Mouse (Mus musculus): ENCODE data around the gene Skiv2l.

Skiv2l gene

GRCm38 (mm10) chr17:34849722-34850516, at the start of gene Skiv2l, which contains the start of gene Nelfe:
Gene Skiv2l, minus strand, starts transcription at chr17:34850210.
Gene Nelfe, plus strand, starts transcription at chr17:34850391.
- DNase-seq (ENCODE audit: low read depth), result peak; percentile 99

DNA sequence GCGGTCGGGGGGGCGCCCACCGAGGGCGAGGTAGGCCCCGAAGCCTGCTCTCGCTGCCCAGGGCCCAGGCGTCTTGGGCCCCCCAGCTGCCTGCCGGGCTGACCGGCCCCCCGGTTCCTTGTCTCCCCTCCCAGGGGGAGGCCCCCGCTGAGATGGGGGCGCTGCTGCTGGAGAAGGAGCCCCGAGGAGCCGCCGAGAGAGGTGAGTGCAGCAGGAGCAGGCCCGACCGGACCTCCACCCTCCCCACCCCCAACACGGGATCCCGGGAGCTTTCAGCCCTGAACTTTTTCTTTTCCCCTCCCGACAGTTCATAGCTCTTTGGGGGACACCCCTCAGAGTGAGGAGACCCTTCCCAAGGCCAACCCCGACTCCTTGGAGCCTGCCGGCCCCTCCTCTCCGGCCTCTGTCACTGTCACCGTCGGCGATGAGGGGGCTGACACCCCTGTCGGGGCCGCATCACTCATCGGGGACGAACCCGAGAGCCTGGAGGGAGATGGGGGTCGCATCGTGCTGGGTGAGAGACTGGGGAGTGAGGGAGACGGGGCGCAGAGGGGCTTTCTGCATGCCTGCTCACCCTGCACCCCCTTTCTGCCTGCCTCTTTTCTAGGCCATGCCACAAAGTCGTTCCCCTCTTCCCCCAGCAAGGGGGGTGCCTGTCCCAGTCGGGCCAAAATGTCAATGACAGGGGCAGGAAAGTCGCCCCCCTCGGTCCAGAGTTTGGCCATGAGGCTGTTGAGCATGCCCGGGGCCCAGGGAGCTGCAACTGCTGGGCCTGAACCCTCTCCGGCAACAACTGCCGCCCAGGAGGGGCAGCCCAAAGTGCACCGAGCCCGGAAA, 49.3 kb upstream of the Skiv2l start:
- peak; percentile 53 for DNase-seq (ENCODE audit: low read depth)

- peak; percentile 50 for DNase-seq (ENCODE audit: low read depth)
Measured at GRCm38 (mm10) chr17:34898706-34899052, 48.7 kb upstream of the Skiv2l start.

DNA sequence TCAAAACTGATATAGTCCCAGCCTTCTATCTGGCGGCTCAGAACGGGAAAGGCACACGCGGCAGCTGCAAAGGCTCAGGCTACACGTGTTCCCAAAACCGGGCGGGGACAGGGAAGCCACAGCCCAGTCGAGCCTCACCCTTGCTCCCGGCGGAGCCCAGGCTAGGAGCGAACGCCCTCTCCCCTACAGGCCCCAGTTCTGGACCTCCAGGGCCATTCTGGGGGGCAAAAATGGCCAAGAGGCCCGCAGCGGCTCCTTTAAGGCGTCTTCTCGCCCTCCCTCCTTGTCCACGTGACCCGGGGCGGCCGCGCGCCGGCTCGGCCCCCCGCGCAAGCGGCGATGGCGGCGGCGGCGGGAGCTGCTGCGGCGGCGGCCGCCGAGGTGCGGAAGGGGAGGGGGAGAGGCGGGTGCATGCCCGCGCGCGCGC, 48.2 kb upstream of the Skiv2l start, which contains the start of the genes C2 and Ehmt2:
TSS of gene C2 (minus strand) at position 106 of the 427 bp plus-strand sequence.
TSS of gene Ehmt2 (plus strand) at position 310 of the 427 bp plus-strand sequence.
- peak; percentile 90 for DNase-seq (ENCODE audit: low read depth)

- DNase-seq (ENCODE audit: low read depth), result peak; percentile 92
Measured at GRCm38 (mm10) chr17:34897373-34898159, 47.6 kb upstream of the Skiv2l start.

DNA sequence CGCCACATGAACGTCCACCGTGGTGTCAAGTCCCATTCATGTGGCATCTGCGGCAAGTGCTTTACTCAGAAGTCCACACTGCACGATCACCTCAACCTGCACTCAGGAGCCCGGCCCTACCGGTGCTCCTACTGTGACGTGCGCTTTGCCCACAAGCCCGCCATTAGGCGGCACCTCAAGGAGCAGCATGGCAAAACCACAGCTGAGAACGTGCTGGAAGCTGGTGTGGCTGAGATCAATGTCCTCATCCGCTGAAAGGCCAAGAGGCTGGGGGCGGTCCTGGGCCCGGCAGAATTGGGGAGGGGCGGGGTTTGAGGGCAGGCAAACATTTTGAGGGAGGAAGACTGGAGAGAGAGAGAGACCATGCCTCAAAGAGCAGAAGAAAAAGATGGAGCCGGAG, 46.4 kb upstream of the Skiv2l start:
- DNase-seq (ENCODE audit: low read depth), result no peak

GRCm38 (mm10) chr17:34895724-34896123, 45.7 kb upstream of the Skiv2l start:
- no peak for DNase-seq (ENCODE audit: low read depth)

- peak; percentile 73 for DNase-seq (ENCODE audit: low read depth)
Measured at GRCm38 (mm10) chr17:34894801-34895530, 45.0 kb upstream of the Skiv2l start.

- DNase-seq (ENCODE audit: low read depth), result peak; percentile 99
Measured at GRCm38 (mm10) chr17:34894074-34894597, 44.1 kb upstream of the Skiv2l start.

- no peak for DNase-seq (ENCODE audit: low read depth)
Measured at GRCm38 (mm10) chr17:34893072-34893824, 43.2 kb upstream of the Skiv2l start.

- no peak for DNase-seq (ENCODE audit: low read depth)
Measured at GRCm38 (mm10) chr17:34891377-34891776, 41.4 kb upstream of the Skiv2l start.

DNA sequence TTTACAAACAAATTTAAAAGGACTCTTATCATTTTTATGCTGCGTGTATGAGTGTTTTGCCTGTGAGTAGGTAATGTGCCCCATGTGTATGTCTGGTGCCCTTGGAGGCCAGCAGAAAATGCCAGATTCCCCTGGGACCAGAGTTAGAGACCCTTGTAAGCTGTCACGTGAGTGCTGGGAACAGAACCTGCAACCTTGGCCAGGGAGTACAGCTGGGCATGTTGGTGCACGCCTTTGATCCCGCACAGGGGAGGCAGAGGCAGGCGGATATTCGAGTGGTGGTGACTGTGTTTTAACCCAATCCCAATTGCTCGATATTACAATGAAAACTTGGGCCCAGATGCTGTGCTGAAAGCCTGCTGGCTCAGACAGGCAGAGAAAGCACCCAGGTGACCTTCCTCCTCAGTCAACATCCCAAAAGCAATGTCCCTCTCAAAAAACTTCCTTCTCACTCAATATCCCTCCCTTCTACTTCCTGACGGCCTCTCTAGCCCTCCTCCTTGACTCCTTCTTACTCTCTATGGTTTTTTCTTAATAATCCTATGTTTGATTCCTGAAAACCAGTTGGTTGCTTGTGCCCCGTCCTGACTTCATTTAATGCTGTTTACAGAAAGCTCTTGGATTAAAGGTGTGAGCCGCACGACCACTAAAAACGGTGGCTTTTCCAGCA, 40.2 kb upstream of the Skiv2l start:
- no peak for DNase-seq (ENCODE audit: low read depth)

GRCm38 (mm10) chr17:34887942-34888341, 37.9 kb upstream of the Skiv2l start:
- DNase-seq (ENCODE audit: low read depth), result peak; percentile 42

GRCm38 (mm10) chr17:34885615-34886014, 35.6 kb upstream of the Skiv2l start:
- peak; percentile 72 for DNase-seq (ENCODE audit: low read depth)

- DNase-seq (ENCODE audit: low read depth), result no peak
Measured at GRCm38 (mm10) chr17:34884704-34885103, 34.7 kb upstream of the Skiv2l start.

GRCm38 (mm10) chr17:34883332-34883731, 33.3 kb upstream of the Skiv2l start:
- DNase-seq (ENCODE audit: low read depth), result peak; percentile 67

- no peak for DNase-seq (ENCODE audit: low read depth)
Measured at GRCm38 (mm10) chr17:34881683-34882310, 31.8 kb upstream of the Skiv2l start, which contains the start of gene Gm20547. Gene Gm20547, minus strand, starts transcription at chr17:34882042.

- DNase-seq (ENCODE audit: low read depth), result peak; percentile 70
Measured at GRCm38 (mm10) chr17:34881166-34881565, 31.2 kb upstream of the Skiv2l start.

DNA sequence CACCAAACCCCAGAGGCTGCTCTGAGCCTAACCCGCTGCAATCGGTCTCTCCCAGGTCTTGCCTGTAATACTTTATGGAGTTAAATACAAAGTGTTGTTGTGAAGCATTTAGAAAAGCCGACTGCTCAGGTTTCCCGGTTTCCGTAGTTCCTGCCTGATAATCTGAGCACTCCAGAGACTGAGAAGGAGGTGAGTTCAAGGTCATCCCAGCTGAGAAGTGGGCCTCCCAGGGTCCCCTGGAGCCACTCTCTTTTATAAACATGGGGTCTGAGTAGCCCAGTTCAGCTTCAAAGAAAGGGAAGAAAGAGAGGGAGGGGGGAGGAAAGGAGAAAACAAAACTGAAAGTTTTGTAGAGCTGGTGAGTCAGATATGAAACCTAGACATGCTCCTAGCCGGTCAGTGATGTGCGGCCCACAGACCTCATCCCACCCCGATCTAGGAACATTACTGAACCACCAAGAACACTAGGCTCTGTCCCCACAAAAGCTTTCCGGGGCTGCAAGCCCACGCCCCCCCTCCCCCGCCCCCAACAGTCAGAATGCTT, 29.4 kb upstream of the Skiv2l start, which contains the start of gene Zbtb12:
TSS of gene Zbtb12 (plus strand) at position 148 of the 544 bp plus-strand sequence.
- DNase-seq (ENCODE audit: low read depth), result peak; percentile 51

Measured in NIH3T3 (cell line).